Mouse (Mus musculus) limb, embryonic 14.5 days (tissue): ENCODE results near the gene Emg1. TPM values are rescaled to one million over a fixed set of nuclear protein-coding genes. Genes with fewer than 3 reads are reported as not detected.
"Not testable (repeated sequence)": the region's sequence is repeated elsewhere in the genome, so short reads cannot be mapped to it uniquely, and the experiment has no call there.

ENCODE experiments used
- ATAC-seq: fragments of 200-750 bp; cut with Nextera tagmentation; 2 replicates; pipeline ENCODE4 v1.8.0; 2017; ENCODE audit warnings: low read depth, moderate number of reproducible peaks, moderate TSS enrichment; ENCODE audit not compliant: low FRiP score
- DNase-seq: peaks from one replicate; pipeline ENCODE4 v3.0.0-alpha.2; 2015; ENCODE audit warnings: low spot score
- H3K27ac ChIP-seq: fragments of 300-500 bp; sonication (generic); replicated peaks from 2 replicates; pipeline ENCODE4 v1.5.1; 2014; ENCODE audit warnings: low read depth, mild to moderate bottlenecking, low read length, moderate library complexity, mixed read lengths
- H3K27me3 ChIP-seq: fragments of 300-500 bp; sonication (generic); 2 replicates; pipeline ENCODE4 v1.6.1; 2014; ENCODE audit warnings: low read length, mixed read lengths; ENCODE audit not compliant: control insufficient read depth, insufficient read depth
- H3K36me3 ChIP-seq: fragments of 300-500 bp; sonication (generic); 2 replicates; pipeline ENCODE4 v1.6.1; 2014; ENCODE audit warnings: mild to moderate bottlenecking, low read length, moderate library complexity, mixed read lengths; ENCODE audit not compliant: control insufficient read depth, insufficient read depth
- H3K4me1 ChIP-seq: fragments of 300-500 bp; sonication (generic); 2 replicates; pipeline ENCODE4 v1.6.1; 2014; ENCODE audit warnings: antibody characterized with exemption, low read length, mixed read lengths; ENCODE audit not compliant: control insufficient read depth, insufficient read depth
- H3K4me2 ChIP-seq: fragments of 300-500 bp; sonication (generic); replicated peaks from 2 replicates; pipeline ENCODE4 v1.6.1; 2014; ENCODE audit warnings: low read depth, mild to moderate bottlenecking, low read length, moderate library complexity; ENCODE audit not compliant: severe bottlenecking
- H3K4me3 ChIP-seq: fragments of 300-500 bp; sonication (generic); replicated peaks from 2 replicates; pipeline ENCODE4 v1.5.1; 2014; ENCODE audit warnings: low read length
- H3K9ac ChIP-seq: fragments of 300-500 bp; sonication (generic); 2 replicates; pipeline ENCODE4 v1.6.1; 2014; ENCODE audit warnings: mild to moderate bottlenecking, low read depth, low read length, moderate library complexity; ENCODE audit not compliant: severe bottlenecking
- H3K9me3 ChIP-seq: fragments of 300-500 bp; sonication (generic); 2 replicates; pipeline ENCODE4 v1.6.1; 2016; ENCODE audit warnings: low read length; ENCODE audit not compliant: control insufficient read depth
- POLR2A ChIP-seq: fragments of 200-500 bp; IDR thresholded peaks from 2 replicates; pipeline ENCODE4 v1.8.0; 2012; ENCODE audit warnings: inconsistent platforms, mild to moderate bottlenecking, moderate library complexity, borderline replicate concordance; ENCODE audit not compliant: insufficient read depth, insufficient read length; ENCODE audit errors: extremely low read depth
- WGBS: fragments of 180-500 bp; shearing (Covaris S2); extraction: QIAGEN DNeasy Blood & Tissue Kit; methylation state at CpG from one replicate; pipeline ENCODE4 v1.1.7; 2014; 5-methylcytosine and 5-hydroxymethylcytosine counted together
- polyA plus RNA-seq, 2 experiments: library from polyadenylated mRNA; depleted of rRNA in 1 of 2; stranded (reverse) in 1 of 2; unstranded in 1 of 2; fragments of >200 nt; fragmentation: Nextera tagmentation in 1 of 2; extraction: Ambion mirVana in 1 of 2; gene quantifications; 2 replicates each; pipeline versions ENCODE4 v1.2.1 to v1.2.3; 2012 to 2014

The Emg1 gene
- polyA plus RNA-seq, 2 experiments: 148 to 185 TPM

GRCm38 (mm10) chr6:124690517-124690916 is 21.5 kb downstream of the Emg1 start:
- Histone ChIP-seq H3K4me2 (no peak overlapping the region), H3K9ac (no peak overlapping the region), H3K4me3 (no peak overlapping the region), H3K27ac (no peak overlapping the region), H3K9me3 (no peaks in the 10 kb centered on the region), H3K4me1 (no peaks in the 10 kb centered on the region), H3K27me3 (no peaks in the 10 kb centered on the region), H3K36me3 (no peaks in the 10 kb centered on the region)
- DNase-seq (no peak), ATAC-seq (no peak)
- TF ChIP-seq POLR2A: no peak
- WGBS: 95% methylated on average over 3 of the region's 3 CpGs

- no peaks in the 10 kb centered on the region for H3K36me3 ChIP-seq
- DNase-seq (no peak), ATAC-seq (no peak)
- no peak overlapping the region for H3K27ac ChIP-seq
- TF ChIP-seq POLR2A: no peak
- H3K9me3 ChIP-seq: no peaks in the 10 kb centered on the region
- 93% methylated on average over 3 of the region's 3 CpGs for WGBS
- no peak overlapping the region for H3K4me3 ChIP-seq
- H3K4me1 ChIP-seq: no peaks in the 10 kb centered on the region
- H3K27me3 ChIP-seq: no peaks in the 10 kb centered on the region
- no peak overlapping the region for H3K9ac ChIP-seq
- H3K4me2 ChIP-seq: no peak overlapping the region
These were observed 23.0 kb downstream of the Emg1 start for GRCm38 (mm10) chr6:124689011-124689410.

- DNase-seq: no peak
- Histone ChIP-seq H3K36me3 (no peaks in the 10 kb centered on the region), H3K27ac (no peak overlapping the region), H3K4me3 (no peak overlapping the region), H3K4me1 (no peaks in the 10 kb centered on the region), H3K4me2 (no peak overlapping the region), H3K9me3 (no peaks in the 10 kb centered on the region), H3K27me3 (no peaks in the 10 kb centered on the region), H3K9ac (no peak overlapping the region)
- TF ChIP-seq POLR2A: no peak
- no peak for ATAC-seq
- WGBS: 87% methylated on average over 8 of the region's 8 CpGs
These were observed 23.7 kb downstream of the Emg1 start for GRCm38 (mm10) chr6:124688151-124688758.

- 76% methylated on average over 1 of the region's 1 CpGs for WGBS
- H3K9ac ChIP-seq, H3K4me3 ChIP-seq, H3K36me3 ChIP-seq, H3K4me1 ChIP-seq, H3K9me3 ChIP-seq, DNase-seq, H3K27me3 ChIP-seq, H3K27ac ChIP-seq, ATAC-seq, H3K4me2 ChIP-seq: not testable (repeated sequence)
These were observed 25.3 kb downstream of the Emg1 start for GRCm38 (mm10) chr6:124686644-124687043.

- 91% methylated on average over 12 of the region's 12 CpGs for WGBS
- H3K9ac ChIP-seq: no peak overlapping the region
- DNase-seq (no peak), ATAC-seq (no peak)
- no peaks in the 10 kb centered on the region for H3K27me3 ChIP-seq
- no peaks in the 10 kb centered on the region for H3K9me3 ChIP-seq
- H3K27ac ChIP-seq: no peak overlapping the region
- H3K36me3 ChIP-seq: no peaks in the 10 kb centered on the region
- no peaks in the 10 kb centered on the region for H3K4me1 ChIP-seq
- H3K4me3 ChIP-seq: no peak overlapping the region
- H3K4me2 ChIP-seq: no peak overlapping the region
- TF ChIP-seq POLR2A: no peak
These were observed 26.2 kb downstream of the Emg1 start for GRCm38 (mm10) chr6:124685606-124686386.
